ENCODE assay signal across 8 mouse cellular contexts in genomic region chr6:72788892-72789699, GRCm38 (mm10). TPM values are rescaled to one million over a fixed set of nuclear protein-coding genes. Genes with fewer than 3 reads are reported as not detected.
DNase-seq lines count a peak whose midpoint lies in the region; ATAC-seq lines count a peak whose summit lies in the region.

Tcf7l1 (minus strand) TSS chr6:72789254.

- DNase-seq in adrenal gland, adult (ENCODE audit: inconsistent age in 2 of 2, low spot score in 1 of 2), result peak; percentile 93 to 98
- peak; percentile 94 for DNase-seq in embryo, embryonic 10.5 days (ENCODE audit: low spot score)
- DNase-seq in gastrocnemius, postnatal 25 days, result peak; percentile 92
- DNase-seq in left cerebral cortex, adult 9 months (ENCODE audit: low spot score in 2 of 2), result peak; percentile 26 to 88
- DNase-seq in right cerebral cortex, postnatal 10 days (ENCODE audit: low spot score in 2 of 2), result peak; percentile 89 to 93
- peak; percentile 94 for DNase-seq in urinary bladder, postnatal 14 days (ENCODE audit: low spot score)

- peak; percentile 90 for ATAC-seq in inflammation-experienced regulatory T-cells, adult 6 months
- peak; percentile 96 for ATAC-seq in megakaryocyte progenitor cell, adult 5-6 weeks (replicated peaks; ENCODE audit: poor library complexity)

RNA-seq across cellular contexts. Expression of gene Tcf7l1, which starts in this region (rescaled TPM):
- 1 to 10 TPM; 4.8 to 5.8 TPM for total RNA-seq in gastrocnemius, postnatal 25 days (2021)
- polyA plus RNA-seq in inflammation-experienced regulatory T-cells, adult 6 months (2017; shearing (Covaris generic)), result 1 to 10 TPM in 1 of 3 experiments, under 1 TPM in 2; 0.24 to 1.2 (median 0.78) TPM
- total RNA-seq in megakaryocyte progenitor cell, adult 5-6 weeks (2015), result 0.37 and 0.52 TPM in 2 replicates
- total RNA-seq in megakaryocyte progenitor cell, adult 5-6 weeks (2017), result not detected in 2 replicates

Comparison
In these comparisons a context has a peak if more than half of its experiments do, and no peak if none do; other contexts are left out.
1. Peak in every context shown above with its lines: DNase-seq and ATAC-seq.
2. Peak in ATAC-seq in megakaryocyte progenitor cell, adult 5-6 weeks; RNA of the gene not detected or under 1 TPM.